Mouse (Mus musculus) Muller cell, postnatal 12 days (primary cell): ENCODE measurements around the gene Dnm3.

Experiments
- DNase-seq: peaks from one replicate; pipeline ENCODE4 v3.0.0-alpha.2; 2015; ENCODE audit errors: inconsistent ontology term

Dnm3 gene

DNA sequence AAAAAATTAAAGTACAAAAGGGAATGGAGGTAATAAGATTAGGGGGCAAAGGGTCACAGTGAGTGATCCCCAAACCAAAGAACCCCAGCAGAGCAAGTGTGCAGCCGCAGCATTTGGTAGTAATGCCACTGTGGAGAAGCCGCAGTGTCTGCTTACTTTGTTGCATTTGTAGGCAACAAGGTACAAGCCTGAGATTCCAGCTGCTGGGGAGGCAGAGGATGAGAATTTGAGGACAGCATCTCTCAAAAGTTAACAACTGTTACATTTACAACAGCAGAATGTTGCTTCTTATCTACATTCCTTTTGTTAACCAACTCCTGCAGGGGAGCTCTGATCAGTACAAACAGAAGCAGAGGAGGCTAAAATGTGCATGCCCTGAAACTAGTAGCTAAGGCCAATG lies 267.3 kb downstream of the Dnm3 start:
- DNase-seq = no peak

DNA sequence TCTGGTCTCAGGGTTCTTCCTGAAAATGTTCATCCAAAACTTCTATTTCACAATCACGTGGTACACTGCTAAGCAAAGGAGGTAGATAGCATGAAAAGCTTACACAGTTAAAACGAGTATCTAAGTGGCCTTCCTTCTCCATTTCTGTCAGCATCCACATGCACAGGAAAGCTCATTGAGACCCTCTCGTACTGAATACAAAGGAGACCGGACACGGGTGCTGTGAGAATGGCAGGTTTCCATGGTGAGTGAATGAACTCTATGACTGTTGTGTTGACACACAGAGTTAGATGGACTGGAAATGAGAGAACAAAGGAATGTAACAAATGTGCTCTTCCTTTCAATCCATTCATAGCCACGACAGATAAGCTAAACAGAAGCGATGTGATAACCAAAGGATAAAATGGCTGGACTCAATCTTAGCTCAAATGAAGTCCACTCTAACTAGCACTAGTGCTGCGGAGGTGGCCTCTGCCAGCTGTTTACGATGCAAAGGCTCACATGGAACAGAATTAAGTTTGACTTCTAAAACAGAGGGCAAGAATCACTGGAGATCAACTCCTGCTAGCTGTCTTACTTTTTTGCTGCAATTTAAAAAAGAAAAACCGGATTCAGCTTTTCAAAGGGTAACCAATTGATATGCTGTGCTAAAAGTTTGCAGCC lies 268.2 kb downstream of the Dnm3 start:
- peak; percentile 82 for DNase-seq

GRCm38 (mm10) chr1:162209010-162209409 lies 268.8 kb downstream of the Dnm3 start:
- DNase-seq = no peak

DNA sequence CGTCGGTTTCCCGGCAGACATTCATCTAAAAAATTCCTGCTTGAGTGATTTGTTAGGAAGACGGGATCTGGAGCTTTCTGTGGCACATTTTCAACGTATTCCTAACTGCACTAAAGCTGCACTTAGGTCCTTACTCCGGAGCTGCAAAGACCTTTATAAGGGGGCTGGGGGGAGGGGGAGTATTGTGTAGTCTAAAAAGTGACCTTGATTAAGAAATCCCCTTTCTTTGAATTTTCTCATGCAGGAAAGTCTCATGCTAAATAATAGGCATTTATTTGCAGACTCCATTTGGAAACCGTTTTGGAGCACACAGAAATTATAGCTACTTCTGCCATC lies 270.2 kb downstream of the Dnm3 start:
- no peak for DNase-seq

GRCm38 (mm10) chr1:162206998-162207707 lies 270.7 kb downstream of the Dnm3 start:
- no peak for DNase-seq

- DNase-seq = no peak
These were observed 275.1 kb downstream of the Dnm3 start for GRCm38 (mm10) chr1:162202465-162203348.

GRCm38 (mm10) chr1:162200446-162200845 lies 277.4 kb downstream of the Dnm3 start:
- no peak for DNase-seq

DNA sequence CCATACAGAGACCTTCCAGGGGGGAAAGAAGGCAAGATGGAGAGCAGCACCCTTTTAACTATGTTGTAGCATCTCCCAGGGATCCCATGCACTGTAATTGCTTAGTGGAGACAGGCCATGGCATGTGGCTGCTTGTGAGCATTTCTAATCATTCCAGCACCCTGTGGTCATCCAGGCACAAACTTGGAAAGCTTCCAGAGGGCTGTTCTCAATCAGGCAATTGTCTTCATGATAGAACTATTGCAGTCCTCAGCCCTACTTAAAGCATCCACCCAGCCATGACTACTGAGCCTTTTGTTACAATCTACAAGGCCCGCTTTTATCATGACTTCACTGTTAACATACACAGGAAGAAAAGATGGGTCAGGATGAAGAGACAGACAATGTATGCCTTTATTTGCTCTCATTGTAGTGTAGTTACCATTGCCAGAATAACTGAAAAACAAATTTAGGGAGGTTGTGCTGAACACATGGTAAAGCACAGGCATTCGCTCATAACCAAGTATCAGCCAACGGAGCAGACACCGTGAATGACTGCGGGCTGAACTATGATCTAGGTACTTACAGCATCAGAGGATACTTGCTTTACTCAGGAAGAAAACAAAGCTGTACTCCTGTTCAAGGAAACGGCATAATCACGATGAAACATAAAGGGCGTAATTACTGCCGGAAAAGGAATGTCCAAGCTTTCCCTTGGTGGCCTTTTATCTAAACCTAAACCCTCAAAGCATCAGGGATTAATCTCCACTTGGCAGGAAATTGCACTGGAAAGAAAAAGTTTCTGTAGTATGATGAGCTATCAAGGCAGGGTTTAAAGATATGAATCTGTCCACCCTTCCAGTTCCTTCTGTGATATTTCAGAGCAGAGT lies 280.8 kb downstream of the Dnm3 start:
- peak; percentile 94 for DNase-seq

DNA sequence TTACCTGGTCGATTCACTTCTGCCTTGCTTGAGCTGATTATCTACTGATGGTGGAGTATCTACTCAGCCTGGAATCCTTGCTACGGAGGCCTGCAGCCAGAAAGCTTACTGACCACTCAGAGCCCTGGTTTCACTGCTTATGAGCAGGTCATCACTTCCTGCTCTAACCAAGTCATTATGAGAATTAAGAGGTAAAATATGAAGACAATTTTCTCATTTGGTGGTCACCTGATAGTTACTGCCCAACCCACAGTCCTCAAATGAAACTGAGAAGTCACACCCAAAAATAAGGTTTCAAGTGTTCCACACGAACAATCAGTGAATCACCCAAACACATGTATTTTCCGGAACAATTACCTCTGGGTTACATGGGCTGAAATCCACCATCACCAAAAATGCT lies 289.1 kb downstream of the Dnm3 start:
- no peak for DNase-seq

DNA sequence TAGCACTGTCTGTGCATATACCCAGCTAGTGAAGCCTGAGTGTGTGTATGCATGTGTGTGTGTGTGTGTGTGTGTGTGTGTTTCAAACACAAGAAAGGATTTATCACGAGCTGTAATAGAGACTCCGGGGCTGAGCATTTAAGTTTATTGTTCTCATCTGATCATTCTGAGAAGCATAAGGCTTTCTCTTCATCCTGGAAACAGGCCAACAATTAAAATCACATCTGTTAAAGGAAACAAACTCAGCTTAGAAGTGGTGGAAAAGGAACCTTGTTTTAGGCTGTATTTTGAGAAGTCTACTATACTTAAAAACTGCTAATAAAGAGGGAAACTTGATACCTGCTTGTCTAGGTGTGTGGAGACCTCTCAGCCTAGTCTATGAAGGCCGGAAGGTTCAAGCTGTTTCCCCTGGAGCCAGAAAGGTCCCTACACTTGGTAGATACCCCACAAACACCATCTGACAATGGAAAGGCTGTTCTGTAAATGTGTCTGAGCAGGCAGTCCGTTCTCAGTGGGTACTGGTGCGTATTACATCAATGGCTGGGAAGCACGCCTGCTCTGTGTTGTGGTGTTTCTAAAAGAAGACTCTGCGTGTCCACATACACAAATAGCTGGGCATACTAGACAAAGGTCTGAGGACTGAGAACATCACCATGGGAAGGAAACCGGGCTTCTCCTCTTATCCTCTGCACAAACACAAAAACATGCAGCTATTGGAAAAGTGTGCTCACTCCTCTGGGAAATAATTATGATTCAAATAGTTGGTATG lies 290.3 kb downstream of the Dnm3 start:
- DNase-seq = peak; percentile 92

DNA sequence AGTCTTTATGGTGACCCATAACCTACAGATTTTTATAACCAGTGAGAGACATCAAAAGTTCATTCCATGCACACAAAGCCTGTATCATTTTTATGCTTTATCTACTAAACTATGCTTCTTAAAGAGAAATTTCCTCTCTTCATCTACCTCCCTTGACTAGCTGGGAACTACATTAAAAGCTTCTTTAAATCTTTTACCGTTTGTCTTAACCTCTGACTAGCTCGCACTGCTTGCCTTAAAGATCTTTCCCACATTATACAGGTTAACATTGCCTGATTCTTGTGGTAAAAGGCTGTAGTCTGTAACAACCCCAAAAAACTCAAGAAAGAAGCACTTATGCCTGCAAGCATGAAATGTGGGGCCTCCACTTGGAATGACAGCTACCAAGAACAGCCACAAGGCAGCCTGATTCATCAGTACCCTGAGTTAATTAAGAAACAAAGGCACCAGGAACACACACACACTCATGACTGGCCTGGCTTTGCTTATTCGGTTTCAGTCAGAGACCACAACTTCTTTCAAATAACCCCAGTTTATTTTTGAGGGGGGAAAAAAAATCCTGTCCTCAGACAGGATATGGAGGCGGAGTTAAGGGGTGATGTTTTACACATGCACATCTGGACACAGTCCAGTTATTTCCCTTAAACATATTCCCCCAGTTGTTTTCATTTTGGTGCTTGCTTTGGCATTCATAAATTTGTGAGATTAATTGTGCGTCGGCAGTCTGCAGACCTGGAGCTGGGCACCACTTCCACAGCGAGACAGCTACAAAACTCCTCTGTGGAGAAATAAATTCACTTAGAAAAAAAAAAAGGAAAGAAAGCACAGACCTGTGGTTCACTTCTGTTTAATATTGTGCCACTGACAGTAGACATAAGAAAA lies 291.1 kb downstream of the Dnm3 start:
- DNase-seq = peak; percentile 68

DNA sequence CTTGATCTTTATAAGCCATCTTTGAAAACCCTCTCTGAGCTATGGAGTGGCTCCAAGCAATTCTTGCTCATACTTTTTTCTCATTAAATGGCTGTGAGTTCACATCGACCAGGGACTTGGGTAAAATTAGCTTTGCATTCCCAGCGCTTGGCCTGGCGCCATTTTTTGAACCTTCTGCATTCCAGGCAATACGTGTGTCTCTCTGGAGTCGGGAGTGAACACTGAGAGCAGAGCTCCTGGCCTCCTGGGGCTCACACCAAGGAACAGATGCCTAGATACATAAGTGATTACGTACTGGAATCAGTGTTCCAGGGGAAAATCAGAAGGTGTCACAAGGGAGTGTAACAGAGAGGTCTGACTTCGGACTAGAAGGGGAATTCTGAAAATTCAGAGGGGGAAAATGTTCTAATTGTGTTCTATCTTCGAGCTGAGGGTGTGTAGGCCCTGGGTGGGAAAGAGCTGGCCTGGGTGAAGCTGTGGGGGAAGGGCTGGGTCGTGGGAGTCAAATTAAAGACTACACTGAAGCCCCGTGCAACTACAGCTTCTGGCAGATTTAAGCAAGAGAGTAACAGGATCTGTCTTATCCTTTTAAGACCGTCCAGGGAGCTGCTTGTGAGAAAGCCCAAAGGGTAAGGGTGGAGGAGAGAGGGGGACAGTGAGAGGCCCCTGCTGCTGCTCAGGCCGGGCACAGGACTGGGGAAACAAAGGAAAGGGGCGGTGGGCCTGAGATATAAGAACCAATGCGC lies 293.7 kb downstream of the Dnm3 start:
- peak; percentile 82 for DNase-seq

- DNase-seq = no peak
These were observed 294.4 kb downstream of the Dnm3 start for GRCm38 (mm10) chr1:162183438-162183837.

- no peak for DNase-seq
These were observed 296.5 kb downstream of the Dnm3 start for GRCm38 (mm10) chr1:162181187-162181975.

DNA sequence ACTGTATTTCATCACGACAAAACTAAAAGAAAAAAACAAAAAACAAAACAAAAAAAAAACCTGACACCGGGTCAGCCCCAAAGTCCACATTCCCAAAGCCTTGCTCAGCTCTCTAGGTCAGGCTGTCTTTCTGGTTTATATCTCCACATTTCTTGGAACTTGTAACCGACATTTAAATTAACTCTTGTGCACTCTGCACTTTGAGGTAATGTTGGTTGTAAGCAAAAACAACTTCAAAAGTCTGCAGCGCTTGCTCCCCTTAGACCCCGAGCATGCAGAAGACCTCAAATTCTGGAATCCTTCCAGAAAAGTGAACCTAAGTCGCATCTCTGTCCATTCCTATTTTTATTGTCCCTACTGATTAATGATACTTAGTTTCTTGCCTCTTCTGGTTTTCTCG lies 297.4 kb downstream of the Dnm3 start:
- no peak for DNase-seq

DNA sequence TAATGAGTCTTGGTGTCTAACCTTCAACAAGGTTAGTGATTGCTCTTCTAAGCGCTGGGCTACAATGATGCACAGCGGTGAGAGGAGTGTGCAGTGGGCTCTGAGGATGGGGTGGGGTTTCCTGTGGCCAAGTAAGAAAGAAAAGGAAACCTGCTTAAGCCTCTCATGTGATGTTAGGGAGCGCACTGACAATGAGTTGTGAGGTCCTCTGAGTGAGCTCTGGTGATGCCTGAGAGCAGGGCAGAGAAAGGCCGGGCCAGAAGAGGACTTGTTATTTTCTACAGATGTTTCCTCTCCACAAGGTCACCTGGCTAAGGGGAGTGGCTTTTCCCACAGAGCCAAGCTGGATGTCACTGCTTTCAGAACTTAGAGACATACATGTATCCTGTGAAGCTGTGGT lies 298.4 kb downstream of the Dnm3 start:
- DNase-seq = no peak

GRCm38 (mm10) chr1:162172806-162173205 lies 305.0 kb downstream of the Dnm3 start:
- no peak for DNase-seq
